Mouse (Mus musculus) megakaryocyte, embryonic 14.5 days (primary cell): ENCODE data around the gene Sema3d. TPM values are rescaled to one million over a fixed set of nuclear protein-coding genes. Genes with fewer than 3 reads are reported as not detected.

Experiments used
- H3K27me3 ChIP-seq: replicated peaks from 2 replicates; pipeline ENCODE3; 2012; ENCODE audit warnings: inconsistent platforms
- H3K36me3 ChIP-seq: replicated peaks from 2 replicates; pipeline ENCODE3; 2012; ENCODE audit warnings: low read length, inconsistent platforms, mixed read lengths
- H3K4me1 ChIP-seq: 2 replicates; pipeline ENCODE4 v1.6.1; 2012; ENCODE audit warnings: inconsistent platforms
- H3K4me3 ChIP-seq: replicated peaks from 2 replicates; pipeline ENCODE3; 2012; ENCODE audit warnings: moderate library complexity, mild to moderate bottlenecking, inconsistent platforms
- H3K9me3 ChIP-seq: 2 replicates; pipeline ENCODE4 v1.6.1; 2012; ENCODE audit warnings: inconsistent platforms
- FLI1 ChIP-seq: IDR thresholded peaks from 2 replicates; pipeline ENCODE4 v1.6.1; 2012; ENCODE audit warnings: low read length, inconsistent platforms, mixed read lengths
- GATA1 ChIP-seq: IDR thresholded peaks from 3 replicates; pipeline ENCODE4 v1.6.1; 2012; ENCODE audit warnings: mixed read lengths, low read length, inconsistent platforms, borderline replicate concordance
- polyA plus RNA-seq: library from polyadenylated mRNA; stranded (reverse); fragments of >175 nt; gene quantifications from 2 replicates; pipeline ENCODE4 v1.2.3, GENCODE M21; 2012; ENCODE audit warnings: low replicate concordance; ENCODE audit not compliant: insufficient read depth

Gene Sema3d
- polyA plus RNA-seq, 1 experiment, result not detected

DNA sequence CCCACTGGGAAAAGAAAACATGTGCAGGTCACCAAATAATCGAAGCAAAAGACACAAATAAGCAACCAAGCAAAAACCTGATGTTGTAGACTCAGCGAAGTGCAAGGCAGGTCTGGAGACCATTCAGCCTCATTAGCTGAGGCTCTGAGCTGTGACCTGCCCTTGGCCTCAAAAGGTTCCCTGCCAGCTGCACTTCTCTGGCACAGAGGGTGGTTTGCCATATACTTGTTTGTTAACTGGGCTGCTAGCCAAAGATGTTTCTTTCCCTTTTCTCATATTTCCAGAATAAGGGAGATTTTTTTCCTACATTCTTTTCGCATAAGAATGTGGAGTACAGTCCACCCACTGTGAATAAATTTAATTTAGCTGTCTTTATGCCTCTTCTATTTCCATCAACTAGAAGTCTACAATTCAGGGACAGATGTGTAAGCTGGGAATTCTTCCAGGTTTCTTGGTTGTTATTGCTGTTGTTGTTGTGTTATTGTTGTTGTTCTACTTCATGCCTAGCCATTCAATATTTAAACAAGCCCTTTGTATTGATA lies 200.2 kb downstream of the Sema3d start:
- H3K4me1 ChIP-seq, result peaks cover 5% of the 10 kb centered on the region
- TF ChIP-seq FLI1 (no peak), GATA1 (no peak)
- no peaks in the 10 kb centered on the region for H3K9me3 ChIP-seq
- no peaks in the 10 kb centered on the region for H3K36me3 ChIP-seq
- H3K4me3 ChIP-seq, result no peak overlapping the region
- H3K27me3 ChIP-seq, result no peaks in the 10 kb centered on the region

DNA sequence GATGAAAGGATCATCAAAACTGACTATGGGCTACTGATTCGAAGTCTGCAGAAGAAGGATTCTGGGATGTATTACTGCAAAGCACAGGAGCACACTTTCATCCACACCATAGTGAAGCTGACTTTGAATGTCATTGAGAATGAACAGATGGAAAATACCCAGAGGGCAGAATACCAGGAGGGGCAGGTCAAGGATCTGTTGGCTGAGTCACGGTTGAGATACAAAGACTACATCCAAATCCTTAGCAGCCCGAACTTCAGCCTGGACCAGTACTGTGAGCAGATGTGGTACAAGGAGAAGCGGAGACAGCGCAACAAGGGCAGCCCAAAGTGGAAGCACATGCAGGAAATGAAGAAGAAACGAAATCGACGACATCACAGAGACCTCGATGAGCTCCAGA lies 201.7 kb downstream of the Sema3d start:
- Histone ChIP-seq H3K4me1 (peaks cover under 1% of the 10 kb centered on the region), H3K9me3 (no peaks in the 10 kb centered on the region), H3K36me3 (no peaks in the 10 kb centered on the region), H3K4me3 (no peak overlapping the region), H3K27me3 (no peaks in the 10 kb centered on the region)
- TF ChIP-seq GATA1, result no peak
- TF ChIP-seq FLI1, result no peak

DNA sequence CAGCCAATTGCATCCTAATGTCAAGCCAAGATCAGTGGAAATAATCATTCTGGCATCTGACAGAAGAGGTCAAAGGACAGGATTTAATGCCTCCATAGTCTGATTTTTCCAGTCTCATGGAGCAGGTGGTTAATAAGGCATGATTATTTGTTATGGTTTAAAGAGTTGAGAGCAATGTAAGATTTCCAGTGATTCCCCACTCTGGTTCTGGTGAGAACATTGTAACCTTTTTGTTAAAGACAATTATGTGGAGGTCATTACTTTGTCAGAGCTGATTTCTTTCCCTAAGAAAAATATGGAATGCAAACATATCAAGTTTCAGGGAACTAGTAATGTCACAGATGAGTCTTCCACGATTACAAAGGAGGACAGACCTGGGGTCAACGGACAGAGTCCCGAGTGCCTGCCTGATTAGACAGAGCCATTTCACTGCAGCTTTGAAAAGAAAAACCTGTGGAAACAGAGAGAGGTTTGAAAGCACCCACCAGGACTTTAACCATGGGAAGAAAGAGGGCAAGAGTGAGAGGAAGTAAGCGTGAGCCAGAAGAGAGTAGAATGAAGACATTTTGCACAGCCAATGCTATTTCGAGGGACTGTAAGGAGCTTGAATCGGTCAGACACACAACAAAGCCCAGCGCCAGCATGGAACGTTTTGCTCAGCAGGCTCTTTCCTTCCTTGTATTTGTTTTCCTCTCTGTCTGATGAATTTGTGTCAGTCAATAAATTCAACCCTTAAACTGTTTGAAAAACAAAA lies 251.2 kb downstream of the Sema3d start:
- TF ChIP-seq FLI1 (no peak), GATA1 (no peak)
- Histone ChIP-seq H3K4me1 (no peaks in the 10 kb centered on the region), H3K4me3 (no peak overlapping the region), H3K36me3 (no peaks in the 10 kb centered on the region), H3K9me3 (no peaks in the 10 kb centered on the region), H3K27me3 (no peaks in the 10 kb centered on the region)

DNA sequence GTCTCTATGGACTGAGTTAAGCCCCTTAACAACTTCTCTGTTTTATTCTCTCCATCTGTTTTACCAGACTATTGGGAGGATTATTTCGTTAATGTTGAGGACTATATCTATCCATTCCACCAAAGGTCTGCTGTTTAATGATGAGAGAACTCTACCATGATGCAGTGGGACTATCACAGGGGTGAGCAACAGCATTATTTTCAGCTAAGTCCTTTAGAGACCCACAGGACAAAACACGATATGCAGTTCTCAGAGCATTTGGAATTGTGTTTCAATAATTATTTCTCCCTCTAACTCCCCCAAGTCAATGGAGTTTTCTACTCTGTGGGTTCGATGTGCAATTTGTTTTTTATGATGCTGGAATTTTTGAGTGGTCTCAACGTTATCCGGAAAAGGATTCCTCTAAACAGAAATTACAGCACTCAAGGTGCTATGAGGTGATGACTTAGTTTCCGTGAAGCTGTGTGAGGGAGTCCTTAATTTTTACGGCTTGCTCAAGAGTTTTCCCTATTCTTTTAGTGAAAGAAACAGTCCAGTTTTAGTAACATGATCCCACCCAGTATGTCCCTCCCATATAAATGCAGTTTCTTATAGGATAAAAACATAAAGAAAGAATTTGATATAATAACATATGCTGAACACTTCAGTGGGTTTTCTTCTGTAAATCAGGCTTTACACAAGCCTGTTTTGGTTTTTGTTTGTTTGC lies 254.7 kb downstream of the Sema3d start:
- no peaks in the 10 kb centered on the region for H3K27me3 ChIP-seq
- H3K4me3 ChIP-seq, result no peak overlapping the region
- H3K36me3 ChIP-seq, result no peaks in the 10 kb centered on the region
- TF ChIP-seq GATA1 (no peak), FLI1 (no peak)
- no peaks in the 10 kb centered on the region for H3K9me3 ChIP-seq
- H3K4me1 ChIP-seq, result no peaks in the 10 kb centered on the region
